Mouse (Mus musculus): ENCODE measurements at regions not wholly inside any gene's neighbourhood (a gene's known extent, or its start where the extent isn't known, plus 50 kb on each side); places are given as distances from the start of the nearest gene placed in this dataset.

GRCm38 (mm10) chr8:115793587-115793986 lies 86.0 kb upstream of the Maf start:
- no peak for DNase-seq

GRCm38 (mm10) chr8:115788421-115788820 lies 80.8 kb upstream of the Maf start:
- no peak for DNase-seq

DNA sequence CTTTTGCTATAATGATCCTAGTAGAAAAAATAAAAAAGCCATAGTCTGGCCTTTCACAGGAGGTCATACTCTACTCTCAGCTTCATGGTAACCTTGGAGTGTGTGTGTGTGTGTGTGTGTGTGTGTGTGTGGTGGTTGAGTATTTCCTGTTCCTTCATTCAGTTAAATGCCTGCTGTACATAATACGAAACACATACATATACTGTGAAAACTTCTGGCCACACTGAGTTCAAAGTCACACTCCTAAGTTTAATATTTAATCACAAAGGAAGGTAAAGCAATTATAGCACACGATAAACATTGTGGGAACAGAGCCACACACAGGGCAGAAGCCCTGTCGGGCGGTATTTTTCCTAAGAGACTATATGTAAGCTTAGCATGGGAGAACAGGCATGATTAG lies 78.6 kb upstream of the Maf start:
- no peak for DNase-seq

GRCm38 (mm10) chr8:115785769-115786168 lies 78.2 kb upstream of the Maf start:
- DNase-seq: no peak

DNA sequence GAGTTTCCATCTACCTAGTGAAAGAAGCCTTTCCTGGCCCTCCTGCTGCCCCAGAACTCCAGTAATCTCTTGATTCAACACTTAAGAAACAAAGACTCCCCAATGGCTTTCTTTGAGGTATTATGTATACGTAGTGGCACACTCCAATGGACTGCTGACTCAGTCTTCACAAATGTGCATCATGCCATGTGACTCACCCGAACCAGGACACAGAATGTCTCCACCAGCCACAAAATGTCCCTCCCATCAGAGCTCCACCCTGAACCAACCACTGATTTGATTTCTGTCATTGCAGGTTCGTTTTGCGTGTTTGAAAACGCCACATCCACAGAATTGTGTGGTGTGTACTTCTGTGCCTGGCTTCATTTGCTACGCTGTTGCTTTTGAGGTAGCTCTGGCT lies 75.8 kb upstream of the Maf start:
- no peak for DNase-seq

DNA sequence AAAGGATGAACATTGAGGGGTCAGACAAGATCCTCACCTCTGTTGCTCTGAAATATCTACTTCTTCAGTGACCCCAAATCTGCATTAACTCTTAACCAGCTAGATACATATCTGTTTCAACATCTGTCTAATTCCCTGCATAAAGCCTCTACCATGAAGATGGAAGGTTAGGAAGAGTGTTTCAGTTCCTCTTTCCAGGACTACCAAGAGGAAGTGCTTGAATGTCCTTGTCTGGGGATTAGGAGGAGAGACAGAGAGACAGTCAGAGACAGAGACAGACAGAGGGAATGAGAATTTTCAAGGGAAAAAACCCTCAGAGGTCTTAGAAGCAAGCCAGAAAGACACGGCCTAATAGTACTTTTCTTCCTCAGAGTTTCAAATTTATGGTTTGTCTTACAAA lies 70.8 kb upstream of the Maf start:
- no peak for DNase-seq

- DNase-seq: peak; percentile 41
These were observed 63.5 kb upstream of the Maf start for GRCm38 (mm10) chr8:115771060-115771459.

GRCm38 (mm10) chr8:115768631-115769030 lies 61.0 kb upstream of the Maf start:
- DNase-seq: no peak

GRCm38 (mm10) chr8:115766218-115766898 lies 58.8 kb upstream of the Maf start:
- DNase-seq: peak; percentile 38

DNA sequence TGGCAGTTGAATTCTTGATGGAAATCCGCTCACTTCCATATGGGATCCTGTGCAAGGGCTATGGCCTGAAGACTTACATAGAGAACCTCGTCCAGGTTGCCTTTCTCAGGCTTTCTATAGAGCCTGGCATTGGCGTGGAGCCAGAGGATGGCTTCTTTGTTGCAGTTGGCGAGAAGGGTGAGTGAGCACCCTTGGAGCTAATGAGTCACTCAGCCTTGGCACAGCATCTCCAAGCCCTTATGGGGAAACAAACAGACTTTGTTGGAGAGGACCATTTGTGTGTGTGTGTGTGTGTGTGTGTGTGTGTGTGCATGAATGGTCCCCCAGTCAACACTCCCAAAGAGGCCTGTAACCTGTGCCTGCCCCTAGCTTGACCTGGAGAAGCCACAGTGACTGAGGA lies 57.0 kb upstream of the Maf start:
- DNase-seq: no peak

DNA sequence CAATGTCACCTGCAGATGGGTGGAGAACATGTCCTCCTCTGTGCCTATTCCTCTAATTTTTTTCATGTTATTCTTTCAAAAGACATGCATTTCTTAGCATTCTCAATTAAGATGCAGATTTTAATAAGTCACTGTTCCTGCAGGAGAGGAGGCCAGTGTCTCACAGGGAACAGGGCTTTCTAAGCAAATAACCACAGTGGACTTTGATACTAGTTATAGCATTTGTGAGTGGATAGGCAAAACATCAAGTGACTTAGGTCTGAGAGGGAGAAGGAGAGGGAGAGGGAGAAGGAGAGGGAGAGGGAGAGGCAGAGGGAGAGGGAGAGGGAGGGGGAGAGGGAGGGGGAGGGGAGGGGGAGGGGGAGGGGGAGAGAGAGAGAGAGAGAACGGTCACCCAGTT lies 50.4 kb upstream of the Maf start:
- no peak for DNase-seq
